Mouse (Mus musculus): ENCODE data around the gene Dnah7b.
"Not testable (repeated sequence)": the region's sequence is repeated elsewhere in the genome, so short reads cannot be mapped to it uniquely, and the experiment has no call there.

Dnah7b gene

GRCm38 (mm10) chr1:46325942-46326341, 259.8 kb downstream of the Dnah7b start:
- not testable (repeated sequence) for DNase-seq

GRCm38 (mm10) chr1:46345301-46345700, 279.2 kb downstream of the Dnah7b start:
- not testable (repeated sequence) for DNase-seq

- not testable (repeated sequence) for DNase-seq
These were observed 314.5 kb downstream of the Dnah7b start for GRCm38 (mm10) chr1:46380641-46381040.

GRCm38 (mm10) chr1:46394681-46395297, 328.7 kb downstream of the Dnah7b start:
- DNase-seq = not testable (repeated sequence)

GRCm38 (mm10) chr1:46408324-46409115, 342.4 kb downstream of the Dnah7b start:
- DNase-seq = no peak

GRCm38 (mm10) chr1:46414798-46415197, 348.7 kb downstream of the Dnah7b start:
- not testable (repeated sequence) for DNase-seq

GRCm38 (mm10) chr1:46416946-46417345, 350.8 kb downstream of the Dnah7b start:
- not testable (repeated sequence) for DNase-seq

- peak; percentile 11 for DNase-seq
These were observed 352.9 kb downstream of the Dnah7b start for GRCm38 (mm10) chr1:46418966-46419365.
